Mouse (Mus musculus) heart, embryonic 14.5 days (tissue): Measurements from ENCODE around the gene Tmem212. TPM values are rescaled to one million over a fixed set of nuclear protein-coding genes. Genes with fewer than 3 reads are reported as not detected.

Source experiments
- ATAC-seq: fragments of 200-750 bp; cut with Nextera tagmentation; 2 replicates; pipeline ENCODE4 v1.8.0; 2017; ENCODE audit warnings: low read depth, moderate TSS enrichment; ENCODE audit not compliant: insufficient number of reproducible peaks, insufficient read depth, low FRiP score
- H3K27ac ChIP-seq, 2 experiments: fragments of 200-500 bp in 1 of 2; fragments of 300-500 bp in 1 of 2; sonication (generic) in 1 of 2; replicated peaks in 1 of 2; 2 replicates each; pipeline ENCODE4 v1.5.1; 2012 to 2014; ENCODE audit warnings: low read depth in 2 of 2, low read length in 2 of 2, control low read depth in 1 of 2, mild to moderate bottlenecking in 1 of 2, mixed read lengths in 1 of 2; ENCODE audit not compliant: control insufficient read depth in 1 of 2, insufficient read depth in 1 of 2
- H3K27me3 ChIP-seq: fragments of 300-500 bp; sonication (generic); 2 replicates; pipeline ENCODE4 v1.6.1; 2014; ENCODE audit warnings: mild to moderate bottlenecking, low read length, control low read depth; ENCODE audit not compliant: control insufficient read depth, insufficient read depth
- H3K36me3 ChIP-seq: fragments of 300-500 bp; sonication (generic); 2 replicates; pipeline ENCODE4 v1.6.1; 2014; ENCODE audit warnings: mild to moderate bottlenecking, control low read depth, low read length, mixed read lengths; ENCODE audit not compliant: control insufficient read depth, insufficient read depth
- H3K4me1 ChIP-seq, 2 experiments: fragments of 200-500 bp in 1 of 2; fragments of 300-500 bp in 1 of 2; sonication (generic) in 1 of 2; 2 replicates each; pipeline ENCODE4 v1.6.1; 2012 to 2014; ENCODE audit warnings: low read length in 2 of 2, control low read depth in 1 of 2, mixed read lengths in 1 of 2; ENCODE audit not compliant: control insufficient read depth in 2 of 2, insufficient read depth in 2 of 2
- H3K4me2 ChIP-seq: fragments of 300-500 bp; sonication (generic); 2 replicates; pipeline ENCODE4 v1.6.1; 2014; ENCODE audit warnings: mild to moderate bottlenecking, low read length
- H3K4me3 ChIP-seq, 2 experiments: fragments of 200-500 bp in 1 of 2; fragments of 300-500 bp in 1 of 2; sonication (generic) in 1 of 2; 2 replicates each; pipeline ENCODE4 v1.5.1; 2012 to 2014; ENCODE audit warnings: low read length in 2 of 2, mild to moderate bottlenecking in 2 of 2, control low read depth in 1 of 2, low read depth in 1 of 2, moderate library complexity in 1 of 2; ENCODE audit not compliant: control insufficient read depth in 1 of 2, insufficient read depth in 1 of 2
- H3K9ac ChIP-seq: fragments of 300-500 bp; sonication (generic); 2 replicates; pipeline ENCODE4 v1.6.1; 2014; ENCODE audit warnings: mild to moderate bottlenecking, low read length
- H3K9me3 ChIP-seq: fragments of 300-500 bp; sonication (generic); 2 replicates; pipeline ENCODE4 v1.6.1; 2016; ENCODE audit warnings: low read length, control low read depth; ENCODE audit not compliant: control insufficient read depth
- WGBS: fragments of 180-500 bp; shearing (Covaris S2); extraction: QIAGEN DNeasy Blood & Tissue Kit; methylation state at CpG from one replicate; pipeline ENCODE4 v1.1.7; 2014; 5-methylcytosine and 5-hydroxymethylcytosine counted together
- polyA plus RNA-seq: library from polyadenylated mRNA; unstranded; fragments of >200 nt; fragmentation: Nextera tagmentation; extraction: Ambion mirVana; gene quantifications from 2 replicates; pipeline ENCODE4 v1.2.1, GENCODE M21; 2014

Gene Tmem212
- polyA plus RNA-seq, 1 experiment from 2014 or later: not detected

- Histone ChIP-seq H3K9ac (peak overlapping the region; percentile 49; the same call in 1 of the 2 replicates), H3K4me3 (peak overlapping the region in 1 of 2 experiments; percentile 20; a peak in 1 of 4 replicates), H3K9me3 (0 out of 2 replicates have a peak, but pooled peaks cover 4% of the 10 kb centered on the region), H3K36me3 (no peaks in the 10 kb centered on the region), H3K27ac (peak overlapping the region; percentile 66 to 92), H3K27me3 (no peaks in the 10 kb centered on the region), H3K4me2 (peak overlapping the region; percentile 64), H3K4me1 (peaks cover 27 to 52% of the 10 kb centered on the region in 2 experiments)
- ATAC-seq: no peak
- WGBS: 35% methylated on average over 5 of the region's 5 CpGs
Measured at GRCm38 (mm10) chr3:27858441-27859115, 37.6 kb downstream of the Tmem212 start.

DNA sequence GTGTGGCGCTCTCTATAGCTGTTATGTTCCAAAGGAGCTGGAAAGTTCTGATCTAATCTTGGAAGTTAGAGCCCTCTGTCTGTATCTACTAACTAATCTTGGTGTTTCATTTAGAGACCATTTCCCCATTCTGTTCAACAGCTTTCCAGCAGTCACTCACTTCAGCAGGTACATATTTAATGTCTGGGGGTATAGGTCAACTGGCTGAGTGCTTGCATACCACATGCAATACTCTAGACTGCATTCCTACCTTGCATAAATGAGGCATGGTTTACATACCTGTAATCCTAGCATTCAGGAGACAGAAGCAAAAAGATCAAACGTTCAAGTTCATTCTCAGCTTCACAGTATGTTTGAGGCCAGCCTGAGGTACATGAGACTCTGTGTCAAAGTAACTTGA is 39.9 kb downstream of the Tmem212 start:
- no peaks in the 10 kb centered on the region for H3K27me3 ChIP-seq
- peaks cover 10% of the 10 kb centered on the region; the same call in 1 of the 2 replicates for H3K9me3 ChIP-seq
- peaks cover 10 to 33% of the 10 kb centered on the region in 2 experiments for H3K4me1 ChIP-seq
- H3K9ac ChIP-seq: no peak overlapping the region
- H3K27ac ChIP-seq: no peak overlapping the region
- no peak overlapping the region for H3K4me2 ChIP-seq
- WGBS: 76% methylated on average over 2 of the region's 2 CpGs
- no peak for ATAC-seq
- H3K4me3 ChIP-seq: no peak overlapping the region
- H3K36me3 ChIP-seq: no peaks in the 10 kb centered on the region

DNA sequence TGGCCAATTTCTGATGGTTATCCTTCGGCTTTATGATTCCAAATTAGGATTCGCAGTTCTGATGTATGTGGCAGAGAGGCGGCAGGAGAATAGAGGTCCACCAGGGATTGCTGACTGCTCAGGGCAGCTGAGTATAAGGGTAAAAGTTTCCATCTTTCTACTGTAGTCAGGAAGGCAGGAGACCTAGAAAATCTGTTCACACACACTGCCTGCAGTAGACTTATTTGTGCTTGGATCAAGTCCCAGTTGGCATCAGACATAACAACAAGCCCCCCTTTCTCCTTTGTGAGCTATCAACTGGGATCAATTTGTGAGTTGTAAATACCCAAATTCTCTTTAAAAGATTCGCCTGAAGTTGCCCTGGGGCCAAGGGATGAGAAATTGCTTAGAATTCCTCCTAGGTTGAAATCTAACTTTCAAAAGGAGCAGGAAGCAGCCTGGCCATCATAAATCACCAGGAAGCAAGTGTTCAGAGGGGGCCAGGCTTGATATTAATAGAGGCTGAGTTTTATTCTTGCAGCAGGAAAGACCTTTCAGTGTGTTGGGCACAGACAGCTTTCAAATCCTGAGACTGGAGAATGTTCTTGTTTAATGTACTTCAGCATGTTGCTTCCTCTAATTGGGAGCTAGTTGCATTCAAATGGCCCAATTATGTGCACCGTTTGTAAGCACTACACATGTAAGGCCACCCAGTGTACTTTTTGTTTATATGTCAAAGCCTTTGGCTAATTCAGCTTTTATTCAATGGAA is 41.6 kb downstream of the Tmem212 start:
- no peaks in the 10 kb centered on the region for H3K27me3 ChIP-seq
- no peak for ATAC-seq
- WGBS: 77% methylated on average over 5 of the region's 5 CpGs
- H3K36me3 ChIP-seq: no peaks in the 10 kb centered on the region
- peaks cover 10% of the 10 kb centered on the region; the same call in 1 of the 2 replicates for H3K9me3 ChIP-seq
- H3K4me1 ChIP-seq: peaks cover 6 to 19% of the 10 kb centered on the region in 2 experiments
- H3K4me3 ChIP-seq: no peak overlapping the region
- H3K4me2 ChIP-seq: no peak overlapping the region
- 0 out of 4 replicates have a peak overlapping the region, but pooled peaks of 1 of the 2 experiments have one; percentile 8 for H3K27ac ChIP-seq
- H3K9ac ChIP-seq: no peak overlapping the region

- 33% methylated on average over 5 of the region's 5 CpGs for WGBS
- H3K4me3 ChIP-seq: no peak overlapping the region
- H3K9me3 ChIP-seq: 0 out of 2 replicates have a peak, but pooled peaks cover 3% of the 10 kb centered on the region
- ATAC-seq: no peak
- H3K4me1 ChIP-seq: peaks cover 7 to 12% of the 10 kb centered on the region in 2 experiments
- no peaks in the 10 kb centered on the region for H3K27me3 ChIP-seq
- no peak overlapping the region for H3K27ac ChIP-seq
- no peak overlapping the region for H3K4me2 ChIP-seq
- H3K9ac ChIP-seq: no peak overlapping the region
- no peaks in the 10 kb centered on the region for H3K36me3 ChIP-seq
Measured at GRCm38 (mm10) chr3:27843266-27843665, 52.9 kb downstream of the Tmem212 start.

DNA sequence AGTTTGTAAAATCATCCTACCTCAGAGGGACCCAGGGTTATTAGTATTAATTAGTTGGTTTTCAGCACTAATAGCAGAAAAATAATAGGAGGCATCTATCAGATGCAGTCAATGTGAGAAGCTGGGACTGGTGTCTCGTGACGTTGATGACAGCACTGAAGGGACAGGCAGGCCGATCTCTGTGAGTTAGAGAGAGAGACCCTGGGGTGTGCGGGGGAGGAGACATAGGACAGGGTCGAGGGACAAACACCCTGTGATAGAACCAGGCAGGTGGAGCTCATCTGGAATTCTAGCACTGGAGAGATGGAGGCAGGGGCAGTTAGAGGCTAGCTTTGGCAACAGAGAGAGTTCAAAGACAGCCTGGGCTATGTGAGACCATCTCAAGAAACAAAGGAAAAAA is 53.3 kb downstream of the Tmem212 start:
- Histone ChIP-seq H3K4me1 (peaks cover 7 to 12% of the 10 kb centered on the region in 2 experiments), H3K4me2 (no peak overlapping the region), H3K36me3 (no peaks in the 10 kb centered on the region), H3K27ac (no peak overlapping the region), H3K27me3 (no peaks in the 10 kb centered on the region), H3K9me3 (0 out of 2 replicates have a peak, but pooled peaks cover 3% of the 10 kb centered on the region), H3K9ac (no peak overlapping the region), H3K4me3 (no peak overlapping the region)
- ATAC-seq: no peak
- WGBS: 51% methylated on average over 5 of the region's 5 CpGs

- peak overlapping the region; percentile 20 to 27; a peak in 3 of 4 replicates for H3K4me3 ChIP-seq
- ATAC-seq: no peak
- H3K27ac ChIP-seq: peak overlapping the region; percentile 22 to 29; a peak in 2 of 4 replicates
- peak overlapping the region; percentile 62 for H3K4me2 ChIP-seq
- WGBS: 31% methylated on average over 9 of the region's 9 CpGs
- no peaks in the 10 kb centered on the region for H3K36me3 ChIP-seq
- peaks cover 7 to 12% of the 10 kb centered on the region in 2 experiments for H3K4me1 ChIP-seq
- 0 out of 2 replicates have a peak, but pooled peaks cover 3% of the 10 kb centered on the region for H3K9me3 ChIP-seq
- H3K27me3 ChIP-seq: no peaks in the 10 kb centered on the region
- peak overlapping the region; percentile 58 for H3K9ac ChIP-seq
Measured at GRCm38 (mm10) chr3:27840311-27840710, 55.9 kb downstream of the Tmem212 start.

GRCm38 (mm10) chr3:27839795-27840194 is 56.4 kb downstream of the Tmem212 start:
- peak overlapping the region; percentile 58 for H3K9ac ChIP-seq
- peak overlapping the region; percentile 62 for H3K4me2 ChIP-seq

More at GRCm38 (mm10) chr3:27839795-27840194, 56.4 kb downstream of the Tmem212 start:
- ATAC-seq: no peak; the same call in 1 of the 2 replicates
- Histone ChIP-seq H3K36me3 (no peaks in the 10 kb centered on the region), H3K27me3 (no peaks in the 10 kb centered on the region), H3K4me3 (peak overlapping the region; percentile 20 to 27; a peak in 3 of 4 replicates), H3K9me3 (0 out of 2 replicates have a peak, but pooled peaks cover 3% of the 10 kb centered on the region), H3K4me1 (peaks cover 7 to 12% of the 10 kb centered on the region in 2 experiments), H3K27ac (peak overlapping the region; percentile 22 to 29; a peak in 2 of 4 replicates)
- 28% methylated on average over 3 of the region's 3 CpGs for WGBS
